Mouse (Mus musculus): Measurements from ENCODE around the gene Mmp14.

DNA sequence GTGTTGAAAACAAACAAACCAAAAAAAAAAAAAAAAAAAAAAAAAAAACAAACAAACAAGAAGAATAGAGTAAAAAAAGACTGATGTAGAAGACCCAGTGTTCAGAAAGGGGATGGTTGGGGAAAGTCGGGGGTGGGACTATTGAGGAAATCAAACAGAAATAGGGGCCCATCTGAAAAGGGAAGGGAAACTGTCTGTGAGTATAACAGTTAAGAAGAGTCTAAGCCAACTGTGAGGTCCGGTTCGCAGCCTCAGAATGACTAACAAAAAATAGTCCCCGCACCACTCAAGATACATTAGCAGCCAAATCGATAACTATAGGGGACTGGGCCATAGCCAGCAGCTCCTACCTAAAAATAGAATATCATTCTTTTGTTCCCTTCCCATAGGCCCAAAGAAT is 61.8 kb downstream of the Mmp14 start:
- no peak for TF ChIP-seq CTCF (IDR thresholded peaks at IDR 0.05; ENCODE audit: borderline replicate concordance, insufficient read depth, low read depth, low read length)
- no peak for TF ChIP-seq POLR2A (IDR thresholded peaks at IDR 0.05; ENCODE audit: borderline replicate concordance, insufficient read depth, low read length)

Measured in cerebellum, adult 2 months (tissue).